Mouse (Mus musculus) monocyte, adult 2 months (primary cell): Measurements from ENCODE around the gene Plet1.

Experiments
- DNase-seq, 2 experiments: peaks; one replicate each; pipeline ENCODE4 v3.0.0; 2022; ENCODE audit warnings: low spot score in 2 of 2, low read depth in 1 of 2

The Plet1 gene

DNA sequence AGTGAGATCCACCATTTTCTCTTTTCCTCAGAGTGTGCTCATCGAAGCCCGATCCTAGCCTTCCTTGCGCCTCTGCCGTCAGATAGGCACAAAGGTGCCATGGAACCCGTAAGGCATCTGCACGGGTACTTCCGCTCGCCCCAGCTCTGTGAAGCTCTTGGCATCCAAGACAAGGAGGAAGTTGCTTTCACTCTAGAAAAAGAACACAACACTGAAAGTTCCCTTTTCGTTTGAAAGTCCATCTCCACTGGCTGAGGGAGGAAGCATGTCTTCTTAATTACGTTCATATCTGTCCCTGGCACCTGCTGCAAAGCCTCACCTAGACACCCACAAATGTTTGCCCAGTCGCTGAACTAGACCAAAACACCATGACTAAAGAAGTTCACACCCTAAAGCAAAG, 39.0 kb downstream of the Plet1 start:
- no peak for DNase-seq

GRCm38 (mm10) chr9:50533791-50534190, 39.5 kb downstream of the Plet1 start:
- DNase-seq, result no peak

DNA sequence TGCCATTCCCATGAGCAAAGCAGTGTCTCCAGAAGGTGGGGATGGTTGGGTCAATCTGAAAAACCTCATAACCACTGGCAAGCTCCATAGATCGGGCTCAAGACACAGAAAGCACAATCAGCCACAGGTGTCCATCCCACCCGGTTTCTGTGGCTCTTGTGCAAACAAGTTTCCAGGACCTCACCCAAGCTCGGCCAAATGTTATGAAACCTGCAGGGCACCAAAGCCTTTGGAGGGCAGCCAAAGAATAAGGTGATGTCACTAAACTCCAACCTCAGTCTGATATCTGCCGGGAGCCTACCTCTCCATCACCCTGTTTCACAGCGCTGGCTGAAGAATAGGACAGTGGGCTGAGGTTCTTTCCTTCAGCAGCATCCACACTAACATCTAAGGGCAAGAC, 41.6 kb downstream of the Plet1 start:
- DNase-seq, result no peak

DNA sequence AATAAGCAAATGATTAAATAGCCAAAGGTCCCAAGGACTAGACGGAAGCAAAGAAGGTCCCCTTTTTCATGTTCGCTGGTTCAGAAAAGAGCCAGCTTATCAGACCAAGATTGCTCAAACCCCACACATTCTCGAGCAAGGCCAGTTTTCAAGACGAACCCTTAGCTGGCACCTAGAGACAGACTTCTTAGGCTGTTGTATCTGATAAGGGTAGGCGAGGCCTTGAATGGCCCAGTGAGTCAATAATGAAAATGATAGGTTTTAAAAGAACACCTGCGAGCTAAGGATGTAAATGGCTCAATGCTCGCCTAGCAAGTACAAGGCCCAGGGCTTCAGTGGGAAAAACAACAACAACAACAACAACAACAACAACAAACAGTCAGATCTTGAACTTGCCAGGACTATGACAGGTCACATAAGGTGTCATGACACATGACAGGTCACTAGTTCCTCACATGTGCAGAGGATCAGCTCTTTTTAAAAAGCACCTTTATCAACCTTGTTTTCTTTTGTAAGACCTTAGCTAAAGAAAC, 42.3 kb downstream of the Plet1 start:
- DNase-seq, result no peak

DNA sequence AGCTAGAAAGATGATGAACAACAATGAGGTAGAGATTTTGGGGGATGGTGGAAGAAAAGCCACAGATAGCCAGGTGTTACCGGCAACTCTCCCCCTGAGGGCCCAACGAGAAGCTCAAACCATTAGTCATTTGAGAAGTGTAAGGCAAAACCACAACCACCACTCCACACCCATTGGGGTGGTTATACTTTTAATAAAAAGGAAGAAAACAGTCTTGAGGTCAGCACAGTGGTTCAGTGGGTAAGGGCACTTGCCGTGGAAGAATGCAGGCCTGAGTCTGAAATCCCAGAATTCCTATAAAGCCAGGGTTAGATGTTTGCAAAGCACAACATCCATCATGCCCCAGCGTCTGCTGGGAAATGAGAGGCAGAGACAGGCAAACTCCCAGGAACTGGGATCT, 43.0 kb downstream of the Plet1 start:
- no peak for DNase-seq

GRCm38 (mm10) chr9:50540170-50540569, 45.8 kb downstream of the Plet1 start:
- no peak for DNase-seq

DNA sequence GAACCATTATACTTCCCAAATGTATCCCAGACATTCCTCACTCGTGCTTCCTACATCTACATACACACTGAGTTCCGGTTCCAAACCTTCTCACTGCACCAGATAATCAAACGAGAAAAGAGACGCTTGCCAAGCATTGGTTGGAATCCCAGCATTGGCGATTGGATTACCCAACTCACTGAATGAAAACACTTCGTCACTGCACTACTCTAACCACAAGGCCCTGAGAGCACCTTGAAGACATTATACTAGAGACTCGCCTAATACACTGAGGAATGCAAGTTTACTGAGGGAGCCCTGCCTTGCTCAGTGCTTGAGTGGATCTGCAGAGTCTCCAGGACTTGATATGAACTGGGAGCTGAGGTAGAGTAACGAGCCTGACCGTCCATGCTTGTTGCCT, 48.1 kb downstream of the Plet1 start:
- no peak for DNase-seq

DNA sequence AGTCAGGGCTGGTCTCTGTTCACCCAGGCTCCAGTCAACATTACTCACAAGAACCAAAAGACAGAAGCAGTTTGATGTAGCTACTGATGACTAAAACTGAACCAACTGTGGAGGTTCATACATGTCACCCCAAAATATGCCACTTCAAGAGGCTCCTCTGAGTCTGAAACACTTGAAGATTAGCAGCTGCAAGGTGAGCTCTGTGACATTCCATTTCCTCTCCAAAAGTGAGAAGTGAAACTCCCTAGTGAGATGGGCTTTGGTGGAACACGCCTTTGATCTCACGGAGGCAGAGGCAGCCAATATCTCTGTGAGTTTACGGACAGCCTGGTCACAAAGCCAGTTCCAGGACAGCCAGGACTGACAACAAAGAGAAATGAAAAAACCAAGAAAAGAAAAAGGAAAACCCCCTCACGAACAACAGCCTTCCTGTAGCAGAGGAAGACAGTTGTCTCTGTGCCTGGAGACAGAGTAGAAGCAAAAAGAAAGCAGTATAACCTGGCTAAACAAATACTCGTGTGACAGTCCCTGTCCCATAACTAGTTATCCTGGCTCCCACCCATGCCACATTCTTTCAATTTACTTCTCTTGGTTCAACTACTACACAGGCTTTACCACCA, 53.6 kb downstream of the Plet1 start:
- no peak for DNase-seq

DNA sequence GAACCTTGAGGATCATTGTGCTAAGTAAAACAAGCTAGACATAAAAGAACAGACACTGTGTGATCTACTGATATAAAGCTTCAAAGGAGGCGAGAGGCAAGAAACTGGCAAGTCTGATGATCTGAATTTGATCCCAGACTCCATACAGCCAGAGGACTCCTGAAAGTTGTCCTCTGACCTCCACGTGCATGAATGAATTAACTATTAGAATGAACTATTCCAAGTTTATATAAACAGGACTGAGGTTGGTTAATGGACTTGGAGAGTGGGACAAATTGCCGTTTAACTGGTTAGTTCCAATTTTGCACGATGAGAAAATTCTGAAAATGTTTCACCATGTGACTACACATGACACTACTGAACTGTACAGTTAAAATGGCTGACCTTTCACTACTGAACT, 54.6 kb downstream of the Plet1 start:
- no peak for DNase-seq

DNA sequence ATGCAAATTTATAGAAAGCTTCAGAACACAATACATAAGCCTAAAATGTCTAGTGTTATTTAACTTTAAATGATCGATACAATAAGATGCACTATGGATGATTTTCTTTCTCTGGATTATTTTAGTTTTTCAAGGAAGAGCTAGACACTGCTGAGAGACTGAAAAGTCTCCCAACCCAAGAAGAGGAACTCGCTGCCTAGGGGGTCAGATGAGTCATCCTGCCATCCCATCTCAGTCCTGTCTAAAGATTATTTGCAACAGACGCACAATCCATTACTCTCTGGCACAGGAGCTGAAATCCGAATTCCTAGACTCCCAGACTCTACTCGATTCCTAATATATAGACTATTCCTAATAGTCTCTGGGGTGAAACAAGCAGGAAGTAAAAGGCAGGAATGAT, 57.9 kb downstream of the Plet1 start:
- no peak for DNase-seq

- no peak for DNase-seq
These were observed 59.2 kb downstream of the Plet1 start for GRCm38 (mm10) chr9:50553547-50553946.

DNA sequence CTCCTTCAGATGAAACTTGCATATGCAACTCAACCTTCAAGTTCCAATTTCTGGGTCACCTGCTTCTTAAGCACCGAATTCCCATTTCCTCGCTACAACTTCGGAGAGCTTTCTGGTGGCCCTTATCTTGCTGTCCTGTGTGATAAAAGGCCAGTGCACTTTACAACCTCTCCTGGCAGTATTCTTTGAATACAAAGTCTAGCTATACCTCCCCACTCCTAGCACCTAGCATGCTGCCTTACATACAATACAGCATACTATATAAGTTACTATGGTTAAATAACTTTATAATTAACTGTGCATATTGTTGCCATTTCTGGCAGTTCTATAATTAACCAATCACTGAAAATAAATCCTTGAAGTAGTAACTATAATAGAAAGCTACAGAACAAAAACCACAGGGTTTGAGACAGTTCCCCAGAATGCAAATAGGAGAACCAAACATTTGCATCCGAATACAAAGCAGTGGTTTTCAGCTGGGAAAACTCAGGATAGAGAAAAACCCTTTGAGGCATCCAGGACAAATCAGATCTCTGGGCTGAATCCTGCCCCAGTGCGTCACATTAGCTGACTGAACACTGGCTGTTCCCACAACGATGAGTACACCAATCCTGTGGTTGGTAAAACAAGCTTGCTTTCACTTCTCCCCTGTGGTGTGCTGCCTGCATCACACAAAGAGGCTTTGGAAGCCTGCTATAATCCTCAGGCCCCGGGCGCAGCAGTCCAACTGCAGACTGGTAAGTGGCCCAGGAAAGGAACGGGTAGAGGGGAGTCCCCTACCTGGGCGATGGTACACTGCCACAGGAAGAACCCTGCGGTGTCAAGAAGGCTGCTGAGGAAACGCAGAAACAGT, 60.1 kb downstream of the Plet1 start, which contains the start of gene Il18:
TSS of gene Il18 (plus strand) at position 587 of the 853 bp plus-strand sequence.
- peak; percentile 37 to 56 for DNase-seq

GRCm38 (mm10) chr9:50555094-50555446, 60.7 kb downstream of the Plet1 start, which contains the start of gene Bco2:
Gene Bco2, minus strand, starts transcription at chr9:50555181.
- DNase-seq, result no peak
